Mouse (Mus musculus) forebrain, embryonic 14.5 days (tissue): ENCODE measurements around the gene Mgrn1. TPM values are rescaled to one million over a fixed set of nuclear protein-coding genes. Genes with fewer than 3 reads are reported as not detected.

Experiments used
- ATAC-seq: fragments of 200-750 bp; cut with Nextera tagmentation; 2 replicates; pipeline ENCODE4 v1.8.0; 2017; ENCODE audit warnings: mild to moderate bottlenecking, moderate library complexity
- DNase-seq: peaks from one replicate; pipeline ENCODE4 v3.0.0-alpha.2; 2015; ENCODE audit warnings: low spot score
- H3K27ac ChIP-seq: fragments of 300-500 bp; sonication (generic); 2 replicates; pipeline ENCODE4 v1.5.1; 2014; ENCODE audit warnings: low read depth, mild to moderate bottlenecking, control low read depth, low read length, moderate library complexity
- H3K27me3 ChIP-seq: fragments of 300-500 bp; sonication (generic); replicated peaks from 2 replicates; pipeline ENCODE4 v1.6.1; 2014; ENCODE audit warnings: low read length, control low read depth, mixed read lengths; ENCODE audit not compliant: control insufficient read depth, insufficient read depth
- H3K36me3 ChIP-seq: fragments of 300-500 bp; sonication (generic); 2 replicates; pipeline ENCODE4 v1.6.1; 2014; ENCODE audit warnings: low read length, control low read depth; ENCODE audit not compliant: control insufficient read depth, insufficient read depth
- H3K4me1 ChIP-seq: fragments of 300-500 bp; sonication (generic); 2 replicates; pipeline ENCODE4 v1.6.1; 2014; ENCODE audit warnings: antibody characterized with exemption, low read length, control low read depth; ENCODE audit not compliant: control insufficient read depth, insufficient read depth
- H3K4me2 ChIP-seq: fragments of 300-500 bp; sonication (generic); 2 replicates; pipeline ENCODE4 v1.6.1; 2014; ENCODE audit warnings: mild to moderate bottlenecking, control low read depth, low read length
- H3K4me3 ChIP-seq: fragments of 300-500 bp; sonication (generic); 2 replicates; pipeline ENCODE4 v1.5.1; 2014; ENCODE audit warnings: low read depth, low read length, control low read depth
- H3K9ac ChIP-seq: fragments of 300-500 bp; sonication (generic); 2 replicates; pipeline ENCODE4 v1.6.1; 2014; ENCODE audit warnings: mild to moderate bottlenecking, low read length, control low read depth, moderate library complexity
- H3K9me3 ChIP-seq: fragments of 300-500 bp; sonication (generic); replicated peaks from 2 replicates; pipeline ENCODE4 v1.6.1; 2016; ENCODE audit warnings: low read length, control low read depth, mixed read lengths; ENCODE audit not compliant: control insufficient read depth
- WGBS: fragments of 180-500 bp; shearing (Covaris S2); extraction: QIAGEN DNeasy Blood & Tissue Kit; methylation state at CpG from one replicate; pipeline ENCODE4 v1.1.7; 2014; 5-methylcytosine and 5-hydroxymethylcytosine counted together
- polyA plus RNA-seq: library from polyadenylated mRNA; unstranded; fragments of >200 nt; fragmentation: Nextera tagmentation; extraction: Ambion mirVana; gene quantifications from 2 replicates; pipeline ENCODE4 v1.2.1, GENCODE M21; 2014

The Mgrn1 gene
- 85.3 and 93.0 TPM in 2 replicates for polyA plus RNA-seq

- under 1% methylated on average over 69 of the region's 74 CpGs for WGBS
- Histone ChIP-seq H3K9me3 (no peaks in the 10 kb centered on the region), H3K4me3 (peak within 1 kb of the TSS; percentile 93), H3K4me1 (peaks cover 20% of the 10 kb centered on the region), H3K9ac (peak within 1 kb of the TSS; percentile 93), H3K27me3 (no peaks in the 10 kb centered on the region), H3K36me3 (no peaks in the 10 kb centered on the region), H3K4me2 (peak within 1 kb of the TSS; percentile 78), H3K27ac (peak within 1 kb of the TSS; percentile 53)
- ATAC-seq (peak; percentile 90), DNase-seq (peak; percentile 96)
Observed at GRCm38 (mm10) chr16:4885760-4886689, at the start of gene Mgrn1. TSS of gene Mgrn1 (plus strand) at chr16:4886249.

GRCm38 (mm10) chr16:4837631-4838030 is 48.4 kb upstream of the Mgrn1 start:
- Histone ChIP-seq H3K9ac (no peak overlapping the region), H3K4me1 (no peaks in the 10 kb centered on the region), H3K4me2 (no peak overlapping the region), H3K9me3 (no peaks in the 10 kb centered on the region), H3K27ac (no peak overlapping the region), H3K36me3 (no peaks in the 10 kb centered on the region), H3K27me3 (no peaks in the 10 kb centered on the region), H3K4me3 (no peak overlapping the region)
- WGBS: 77% methylated on average over 3 of the region's 3 CpGs
- DNase-seq (no peak), ATAC-seq (no peak)

GRCm38 (mm10) chr16:4839552-4839951 is 46.5 kb upstream of the Mgrn1 start:
- H3K27me3 ChIP-seq: no peaks in the 10 kb centered on the region
- 75% methylated on average over 3 of the region's 3 CpGs for WGBS
- H3K36me3 ChIP-seq: no peaks in the 10 kb centered on the region
- no peak overlapping the region for H3K9ac ChIP-seq
- H3K27ac ChIP-seq: no peak overlapping the region
- DNase-seq: no peak
- no peak overlapping the region for H3K4me3 ChIP-seq
- no peak overlapping the region for H3K4me2 ChIP-seq
- no peaks in the 10 kb centered on the region for H3K4me1 ChIP-seq
- no peaks in the 10 kb centered on the region for H3K9me3 ChIP-seq
- no peak for ATAC-seq

- H3K4me3 ChIP-seq: no peak overlapping the region
- H3K4me2 ChIP-seq: no peak overlapping the region
- 87% methylated on average over 8 of the region's 8 CpGs for WGBS
- no peak overlapping the region for H3K9ac ChIP-seq
- no peaks in the 10 kb centered on the region for H3K36me3 ChIP-seq
- no peaks in the 10 kb centered on the region for H3K27me3 ChIP-seq
- DNase-seq (no peak), ATAC-seq (no peak)
- no peak overlapping the region for H3K27ac ChIP-seq
- no peaks in the 10 kb centered on the region for H3K4me1 ChIP-seq
- no peaks in the 10 kb centered on the region for H3K9me3 ChIP-seq
Observed at GRCm38 (mm10) chr16:4840231-4840630, 45.8 kb upstream of the Mgrn1 start.

- DNase-seq (no peak), ATAC-seq (no peak)
- Histone ChIP-seq H3K27me3 (no peaks in the 10 kb centered on the region), H3K27ac (no peak overlapping the region), H3K4me2 (no peak overlapping the region), H3K36me3 (no peaks in the 10 kb centered on the region), H3K9ac (no peak overlapping the region), H3K4me1 (no peaks in the 10 kb centered on the region), H3K4me3 (no peak overlapping the region), H3K9me3 (no peaks in the 10 kb centered on the region)
- WGBS: 90% methylated on average over 3 of the region's 3 CpGs
Observed at GRCm38 (mm10) chr16:4847041-4847440, 39.0 kb upstream of the Mgrn1 start.

GRCm38 (mm10) chr16:4848090-4848489 is 38.0 kb upstream of the Mgrn1 start:
- Histone ChIP-seq H3K4me2 (no peak overlapping the region), H3K27ac (no peak overlapping the region), H3K9ac (no peak overlapping the region), H3K4me3 (no peak overlapping the region), H3K36me3 (no peaks in the 10 kb centered on the region), H3K4me1 (no peaks in the 10 kb centered on the region), H3K27me3 (no peaks in the 10 kb centered on the region), H3K9me3 (no peaks in the 10 kb centered on the region)
- no peak for ATAC-seq
- WGBS: 90% methylated on average over 2 of the region's 2 CpGs
- DNase-seq: no peak

GRCm38 (mm10) chr16:4850361-4850760 is 35.7 kb upstream of the Mgrn1 start:
- H3K27me3 ChIP-seq: no peaks in the 10 kb centered on the region
- no peak overlapping the region for H3K27ac ChIP-seq
- DNase-seq (no peak), ATAC-seq (no peak)
- H3K36me3 ChIP-seq: no peaks in the 10 kb centered on the region
- H3K9me3 ChIP-seq: no peaks in the 10 kb centered on the region
- H3K4me1 ChIP-seq: no peaks in the 10 kb centered on the region
- no peak overlapping the region for H3K4me2 ChIP-seq
- 77% methylated on average over 7 of the region's 7 CpGs for WGBS
- no peak overlapping the region for H3K4me3 ChIP-seq
- H3K9ac ChIP-seq: no peak overlapping the region

- Histone ChIP-seq H3K4me2 (no peak overlapping the region), H3K9me3 (no peaks in the 10 kb centered on the region), H3K4me3 (no peak overlapping the region), H3K27ac (no peak overlapping the region), H3K9ac (no peak overlapping the region), H3K4me1 (no peaks in the 10 kb centered on the region), H3K36me3 (no peaks in the 10 kb centered on the region), H3K27me3 (no peaks in the 10 kb centered on the region)
- WGBS: 80% methylated on average over 5 of the region's 5 CpGs
- ATAC-seq (no peak), DNase-seq (no peak)
Observed at GRCm38 (mm10) chr16:4850938-4851628, 35.0 kb upstream of the Mgrn1 start.
